Mouse (Mus musculus): ENCODE results near the gene Stkld1. TPM values are rescaled to one million over a fixed set of nuclear protein-coding genes. Genes with fewer than 3 reads are reported as not detected.
"Not testable (repeated sequence)": the region's sequence is repeated elsewhere in the genome, so short reads cannot be mapped to it uniquely, and the experiment has no call there.

Stkld1 gene
- not detected in 2 replicates for polyA plus RNA-seq (2014; fragmentation: Nextera tagmentation; extraction: Ambion mirVana)

GRCm38 (mm10) chr2:26933304-26934055 is at the start of gene Stkld1, which contains the start of gene Surf4:
Gene Stkld1 (plus strand): TSS chr2:26934047.
Gene Surf4 (minus strand): TSS chr2:26933928.
- Histone ChIP-seq H3K9ac (ENCODE audit: low read length) (peak within 1 kb of the TSS; percentile 99), H3K27ac (ENCODE audit: low read depth) (peak within 1 kb of the TSS; percentile 88), H3K4me1 (replicated peaks; ENCODE audit: control insufficient read depth, insufficient read depth, low read length) (peaks cover 17% of the 10 kb centered on the region), H3K4me2 (ENCODE audit: low read length) (peak within 1 kb of the TSS; percentile 92), H3K36me3 (ENCODE audit: control insufficient read depth, insufficient read depth, low read length) (peaks cover 26% of the 10 kb centered on the region), H3K27me3 (replicated peaks; ENCODE audit: control insufficient read depth, insufficient read depth, low read length) (no peaks in the 10 kb centered on the region), H3K4me3 (ENCODE audit: low read depth, low read length) (peak within 1 kb of the TSS; percentile 99), H3K9me3 (ENCODE audit: control insufficient read depth, low read length) (no peaks in the 10 kb centered on the region)
- peak; percentile 96 for DNase-seq (ENCODE audit: low spot score)
- ATAC-seq (replicated peaks; ENCODE audit: low FRiP score, low TSS enrichment, low read depth) = peak; percentile 95
- WGBS = 1% methylated on average over 61 of the region's 70 CpGs

GRCm38 (mm10) chr2:26885541-26885940 is 48.3 kb upstream of the Stkld1 start:
- not testable (repeated sequence) for H3K9me3 ChIP-seq (ENCODE audit: control insufficient read depth, low read length); H3K4me2 ChIP-seq (ENCODE audit: low read length); H3K27ac ChIP-seq (ENCODE audit: low read depth); DNase-seq (ENCODE audit: low spot score); H3K27me3 ChIP-seq (replicated peaks; ENCODE audit: control insufficient read depth, insufficient read depth, low read length); H3K9ac ChIP-seq (ENCODE audit: low read length); H3K4me1 ChIP-seq (replicated peaks; ENCODE audit: control insufficient read depth, insufficient read depth, low read length); ATAC-seq (replicated peaks; ENCODE audit: low FRiP score, low TSS enrichment, low read depth); H3K4me3 ChIP-seq (ENCODE audit: low read depth, low read length)
- peaks cover 17% of the 10 kb centered on the region for H3K36me3 ChIP-seq (ENCODE audit: control insufficient read depth, insufficient read depth, low read length)
- 89% methylated on average over 2 of the region's 2 CpGs for WGBS

GRCm38 (mm10) chr2:26886170-26886569 is 47.7 kb upstream of the Stkld1 start:
- H3K27ac ChIP-seq (ENCODE audit: low read depth); ATAC-seq (replicated peaks; ENCODE audit: low FRiP score, low TSS enrichment, low read depth); H3K4me1 ChIP-seq (replicated peaks; ENCODE audit: control insufficient read depth, insufficient read depth, low read length); H3K4me2 ChIP-seq (ENCODE audit: low read length); H3K27me3 ChIP-seq (replicated peaks; ENCODE audit: control insufficient read depth, insufficient read depth, low read length); DNase-seq (ENCODE audit: low spot score); H3K9ac ChIP-seq (ENCODE audit: low read length); H3K4me3 ChIP-seq (ENCODE audit: low read depth, low read length); H3K9me3 ChIP-seq (ENCODE audit: control insufficient read depth, low read length): not testable (repeated sequence)
- H3K36me3 ChIP-seq (ENCODE audit: control insufficient read depth, insufficient read depth, low read length) = peaks cover 24% of the 10 kb centered on the region
- 70% methylated on average over 4 of the region's 4 CpGs for WGBS

- Histone ChIP-seq H3K4me1 (replicated peaks; ENCODE audit: control insufficient read depth, insufficient read depth, low read length) (0 out of 2 replicates have a peak, but pooled peaks cover under 1% of the 10 kb centered on the region), H3K9ac (ENCODE audit: low read length) (no peak overlapping the region), H3K4me2 (ENCODE audit: low read length) (no peak overlapping the region), H3K27ac (ENCODE audit: low read depth) (no peak overlapping the region), H3K4me3 (ENCODE audit: low read depth, low read length) (no peak overlapping the region), H3K9me3 (ENCODE audit: control insufficient read depth, low read length) (no peaks in the 10 kb centered on the region), H3K27me3 (replicated peaks; ENCODE audit: control insufficient read depth, insufficient read depth, low read length) (no peaks in the 10 kb centered on the region), H3K36me3 (ENCODE audit: control insufficient read depth, insufficient read depth, low read length) (peaks cover 89% of the 10 kb centered on the region)
- no peak for ATAC-seq (replicated peaks; ENCODE audit: low FRiP score, low TSS enrichment, low read depth)
- DNase-seq (ENCODE audit: low spot score) = no peak
- 87% methylated on average over 4 of the region's 4 CpGs for WGBS
Observed at GRCm38 (mm10) chr2:26895898-26896297, 37.9 kb upstream of the Stkld1 start.

GRCm38 (mm10) chr2:26900731-26901130 is 33.1 kb upstream of the Stkld1 start:
- Histone ChIP-seq H3K9ac (ENCODE audit: low read length) (no peak overlapping the region), H3K27ac (ENCODE audit: low read depth) (no peak overlapping the region), H3K36me3 (ENCODE audit: control insufficient read depth, insufficient read depth, low read length) (peaks cover 58% of the 10 kb centered on the region), H3K4me1 (replicated peaks; ENCODE audit: control insufficient read depth, insufficient read depth, low read length) (peaks cover 21% of the 10 kb centered on the region), H3K9me3 (ENCODE audit: control insufficient read depth, low read length) (no peaks in the 10 kb centered on the region), H3K4me2 (ENCODE audit: low read length) (no peak overlapping the region), H3K27me3 (replicated peaks; ENCODE audit: control insufficient read depth, insufficient read depth, low read length) (no peaks in the 10 kb centered on the region), H3K4me3 (ENCODE audit: low read depth, low read length) (no peak overlapping the region)
- no peak for ATAC-seq (replicated peaks; ENCODE audit: low FRiP score, low TSS enrichment, low read depth)
- DNase-seq (ENCODE audit: low spot score) = no peak
- WGBS = 70% methylated on average over 1 of the region's 1 CpGs

- ATAC-seq (replicated peaks; ENCODE audit: low FRiP score, low TSS enrichment, low read depth) = no peak
- Histone ChIP-seq H3K4me3 (ENCODE audit: low read depth, low read length) (peak overlapping the region; percentile 93), H3K9ac (ENCODE audit: low read length) (peak overlapping the region; percentile 75), H3K27me3 (replicated peaks; ENCODE audit: control insufficient read depth, insufficient read depth, low read length) (no peaks in the 10 kb centered on the region), H3K4me2 (ENCODE audit: low read length) (peak overlapping the region; percentile 82), H3K36me3 (ENCODE audit: control insufficient read depth, insufficient read depth, low read length) (peaks cover 58% of the 10 kb centered on the region), H3K9me3 (ENCODE audit: control insufficient read depth, low read length) (no peaks in the 10 kb centered on the region), H3K4me1 (replicated peaks; ENCODE audit: control insufficient read depth, insufficient read depth, low read length) (peaks cover 21% of the 10 kb centered on the region), H3K27ac (ENCODE audit: low read depth) (peak overlapping the region; percentile 85; the same call in 1 of the 2 replicates)
- WGBS = 11% methylated on average over 7 of the region's 7 CpGs
- no peak for DNase-seq (ENCODE audit: low spot score)
Observed at GRCm38 (mm10) chr2:26901834-26902400, 31.9 kb upstream of the Stkld1 start.

- H3K9me3 ChIP-seq (ENCODE audit: control insufficient read depth, low read length) = no peaks in the 10 kb centered on the region
- H3K4me2 ChIP-seq (ENCODE audit: low read length) = peak within 1 kb of the TSS; percentile 82
- WGBS = under 1% methylated on average over 41 of the region's 41 CpGs
- peak within 1 kb of the TSS; percentile 85 for H3K27ac ChIP-seq (ENCODE audit: low read depth)
- H3K27me3 ChIP-seq (replicated peaks; ENCODE audit: control insufficient read depth, insufficient read depth, low read length) = no peaks in the 10 kb centered on the region
- peaks cover 21% of the 10 kb centered on the region for H3K4me1 ChIP-seq (replicated peaks; ENCODE audit: control insufficient read depth, insufficient read depth, low read length)
- peak within 1 kb of the TSS; percentile 75 for H3K9ac ChIP-seq (ENCODE audit: low read length)
- peak; percentile 91 for DNase-seq (ENCODE audit: low spot score)
- peak within 1 kb of the TSS; percentile 93 for H3K4me3 ChIP-seq (ENCODE audit: low read depth, low read length)
- peaks cover 58% of the 10 kb centered on the region for H3K36me3 ChIP-seq (ENCODE audit: control insufficient read depth, insufficient read depth, low read length)
- peak; percentile 93 for ATAC-seq (replicated peaks; ENCODE audit: low FRiP score, low TSS enrichment, low read depth)
Observed at GRCm38 (mm10) chr2:26902467-26903220, 31.2 kb upstream of the Stkld1 start, which contains the start of gene Surf6. Gene Surf6 (minus strand): TSS chr2:26902879.

- Histone ChIP-seq H3K9ac (ENCODE audit: low read length) (peak overlapping the region; percentile 75), H3K4me3 (ENCODE audit: low read depth, low read length) (peak overlapping the region; percentile 93), H3K27me3 (replicated peaks; ENCODE audit: control insufficient read depth, insufficient read depth, low read length) (no peaks in the 10 kb centered on the region), H3K4me2 (ENCODE audit: low read length) (peak overlapping the region; percentile 82), H3K36me3 (ENCODE audit: control insufficient read depth, insufficient read depth, low read length) (peaks cover 58% of the 10 kb centered on the region), H3K27ac (ENCODE audit: low read depth) (peak overlapping the region; percentile 85), H3K9me3 (ENCODE audit: control insufficient read depth, low read length) (no peaks in the 10 kb centered on the region), H3K4me1 (replicated peaks; ENCODE audit: control insufficient read depth, insufficient read depth, low read length) (peaks cover 21% of the 10 kb centered on the region)
- ATAC-seq (replicated peaks; ENCODE audit: low FRiP score, low TSS enrichment, low read depth) (no peak), DNase-seq (ENCODE audit: low spot score) (no peak)
- WGBS = 6% methylated on average over 7 of the region's 7 CpGs
Observed at GRCm38 (mm10) chr2:26903311-26903710, 30.5 kb upstream of the Stkld1 start.

All from intestine, embryonic 14.5 days (tissue).